Mouse (Mus musculus): Measurements from ENCODE around the gene Atad3a. TPM values are rescaled to one million over a fixed set of nuclear protein-coding genes. Genes with fewer than 3 reads are reported as not detected.

Gene Atad3a
- polyA plus RNA-seq (2012; rRNA removed): 91.7 and 122 TPM in 2 replicates

GRCm38 (mm10) chr4:155760613-155761355, at the start of gene Atad3a:
Gene Atad3a (minus strand): TSS chr4:155761093.

GRCm38 (mm10) chr4:155802741-155803339, 41.9 kb upstream of the Atad3a start, which contains the start of gene Mrpl20:
Gene Mrpl20 (plus strand): TSS chr4:155802878.

GRCm38 (mm10) chr4:155790021-155790489, 29.2 kb upstream of the Atad3a start, which contains the start of gene Ankrd65:
Gene Ankrd65 (plus strand): TSS chr4:155790439.

DNA sequence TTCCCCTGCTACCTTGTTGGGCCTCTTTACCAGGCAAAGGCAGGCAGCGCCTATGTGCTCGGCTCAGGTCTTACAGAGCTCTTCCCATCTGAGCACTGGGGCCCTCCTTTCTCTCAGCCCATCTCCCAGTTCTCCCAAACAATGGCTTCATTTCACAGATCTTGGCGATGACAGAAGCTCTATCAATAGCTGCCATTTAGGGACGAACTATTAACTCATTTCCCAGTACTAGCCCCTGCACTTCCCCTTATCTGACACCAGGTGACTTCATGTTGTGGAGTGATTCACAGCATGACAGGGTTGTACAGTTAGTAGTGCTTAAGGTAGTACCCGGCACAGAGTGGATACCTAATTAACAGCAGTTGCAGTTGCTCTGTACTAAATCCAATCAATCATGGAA, 24.9 kb upstream of the Atad3a start, which contains the start of gene Tmem88b:
Gene Tmem88b (minus strand): TSS at position 56 of the 400 bp plus-strand sequence.

DNA sequence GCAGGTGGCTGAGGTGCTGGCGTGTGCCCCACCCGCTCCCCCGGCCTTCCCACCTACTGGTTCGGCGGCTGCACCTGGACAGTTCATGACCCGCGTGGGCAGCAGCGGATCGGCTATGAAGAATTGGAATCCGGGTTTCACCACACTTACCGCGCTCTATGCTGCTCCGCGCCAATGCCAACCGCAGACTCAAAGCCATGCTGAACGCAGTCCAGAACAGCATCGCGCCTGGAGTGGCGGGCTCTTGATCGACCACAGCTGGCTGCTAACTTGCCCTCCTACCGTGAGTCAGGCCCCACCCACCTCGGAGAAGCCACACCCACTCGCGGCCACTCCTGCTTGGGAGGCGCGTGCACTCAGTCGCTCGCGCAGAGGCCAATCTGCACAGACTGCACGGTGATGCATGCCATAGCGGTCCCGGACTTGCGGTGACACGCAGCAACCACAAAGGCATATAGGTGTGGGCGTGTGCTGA, 13.4 kb upstream of the Atad3a start, which contains the start of gene Vwa1:
Gene Vwa1 (minus strand): TSS at position 419 of the 475 bp plus-strand sequence.

GRCm38 (mm10) chr4:155734350-155734941, 26.4 kb downstream of the Atad3a start, which contains the start of gene Tmem240:
Gene Tmem240 (plus strand): TSS chr4:155734800.

DNA sequence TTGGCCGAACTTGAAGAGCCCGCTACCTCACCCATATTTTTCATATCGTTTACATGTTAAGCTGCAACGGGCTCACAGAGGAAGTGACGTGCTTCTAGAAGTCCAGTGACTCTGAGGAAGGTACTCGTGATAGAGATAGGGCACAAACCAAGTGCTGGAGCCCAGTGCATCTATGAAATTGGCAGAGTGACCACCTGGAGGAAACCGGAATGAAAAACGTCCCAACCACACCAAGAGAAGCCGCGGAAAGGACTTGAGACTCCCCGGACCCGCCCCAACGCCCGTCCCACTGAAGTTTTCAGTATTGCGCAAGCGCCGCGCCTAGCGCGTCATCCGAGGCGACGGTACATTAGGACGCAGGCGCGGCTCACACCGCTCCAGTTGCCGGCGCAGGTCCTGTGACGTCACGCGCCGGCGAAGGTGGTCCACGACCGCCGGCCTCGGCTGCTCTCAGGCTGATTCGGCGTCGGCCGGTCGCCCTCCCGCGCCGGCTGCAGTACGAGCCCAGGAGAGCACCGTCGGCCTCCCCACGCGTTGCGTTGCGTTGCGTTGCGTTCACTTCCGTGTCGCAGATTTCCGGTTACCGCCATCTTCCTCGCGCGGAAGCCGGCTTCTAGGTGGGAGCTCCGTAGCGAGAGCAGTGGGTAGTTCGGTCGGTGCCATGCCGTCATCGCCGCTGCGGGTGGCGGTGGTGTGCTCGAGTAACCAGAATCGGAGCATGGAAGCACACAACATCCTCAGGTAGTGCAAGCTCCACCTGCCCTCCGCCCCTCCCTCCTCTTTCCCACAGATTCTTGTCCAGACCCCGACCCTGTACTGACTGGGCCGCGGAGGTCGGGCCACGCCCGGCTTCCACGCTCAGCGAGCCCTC, 55.9 kb downstream of the Atad3a start, which contains the start of gene Ssu72:
Gene Ssu72 (plus strand): TSS at position 80 of the 871 bp plus-strand sequence.

GRCm38 (mm10) chr4:155694111-155694481, 66.8 kb downstream of the Atad3a start, which contains the start of gene Fndc10:
Gene Fndc10 (plus strand): TSS chr4:155694342.

Other genes starting within 250 kb of the Atad3a start
- gene Nadk, start 198.7 kb downstream of the Atad3a start, polyA plus RNA-seq (2012; rRNA removed): 145 and 155 TPM in 2 replicates
- gene Slc35e2, start 159.7 kb downstream of the Atad3a start, polyA plus RNA-seq (2012; rRNA removed): 4.9 and 7.6 TPM in 2 replicates
- 17.2 and 18.7 TPM in 2 replicates for gene Cdk11b, start 136.2 kb downstream of the Atad3a start, polyA plus RNA-seq (2012; rRNA removed)
- not detected in 2 replicates for gene Gm10563, start 115.7 kb downstream of the Atad3a start, polyA plus RNA-seq (2012; rRNA removed)
- gene Mmp23, start 107.7 kb downstream of the Atad3a start, polyA plus RNA-seq (2012; rRNA removed): 43.5 and 50.1 TPM in 2 replicates
- gene Mib2, start 91.9 kb downstream of the Atad3a start, polyA plus RNA-seq (2012; rRNA removed): 76.0 and 94.4 TPM in 2 replicates
- 12.5 and 15.8 TPM in 2 replicates for gene Fndc10, start 66.8 kb downstream of the Atad3a start, polyA plus RNA-seq (2012; rRNA removed)
- 161 and 190 TPM in 2 replicates for gene Ssu72, start 56.3 kb downstream of the Atad3a start, polyA plus RNA-seq (2012; rRNA removed)
- gene Tmem240, start 26.3 kb downstream of the Atad3a start, polyA plus RNA-seq (2012; rRNA removed): 1.1 and 1.6 TPM in 2 replicates
- gene Vwa1, start 13.6 kb upstream of the Atad3a start, polyA plus RNA-seq (2012; rRNA removed): 17.4 and 17.5 TPM in 2 replicates
- gene Tmem88b, start 24.8 kb upstream of the Atad3a start, polyA plus RNA-seq (2012; rRNA removed): 0.35 and 0.52 TPM in 2 replicates
- gene Ankrd65, start 29.3 kb upstream of the Atad3a start, polyA plus RNA-seq (2012; rRNA removed): not detected in 2 replicates
- gene Mrpl20, start 41.8 kb upstream of the Atad3a start, polyA plus RNA-seq (2012; rRNA removed): 46.5 and 51.8 TPM in 2 replicates
- gene Ccnl2, start 51.4 kb upstream of the Atad3a start, polyA plus RNA-seq (2012; rRNA removed): 67.5 and 73.1 TPM in 2 replicates
- gene Aurkaip1, start 70.2 kb upstream of the Atad3a start, polyA plus RNA-seq (2012; rRNA removed): 156 and 218 TPM in 2 replicates
- gene Mxra8, start 78.6 kb upstream of the Atad3a start, polyA plus RNA-seq (2012; rRNA removed): 198 and 240 TPM in 2 replicates
- 158 and 173 TPM in 2 replicates for gene Dvl1, start 86.3 kb upstream of the Atad3a start, polyA plus RNA-seq (2012; rRNA removed)
- gene Tas1r3, start 102.3 kb upstream of the Atad3a start, polyA plus RNA-seq (2012; rRNA removed): 2.1 and 2.5 TPM in 2 replicates
- gene Cptp, start 108.3 kb upstream of the Atad3a start, polyA plus RNA-seq (2012; rRNA removed): 42.9 and 61.8 TPM in 2 replicates
- 31.6 and 35.5 TPM in 2 replicates for gene Ints11, start 108.5 kb upstream of the Atad3a start, polyA plus RNA-seq (2012; rRNA removed)
- gene Pusl1, start 130.7 kb upstream of the Atad3a start, polyA plus RNA-seq (2012; rRNA removed): 67.3 and 77.5 TPM in 2 replicates
- gene Acap3, start 130.7 kb upstream of the Atad3a start, polyA plus RNA-seq (2012; rRNA removed): 33.5 and 33.9 TPM in 2 replicates
- 117 and 241 TPM in 2 replicates for gene Ube2j2, start 182.7 kb upstream of the Atad3a start, polyA plus RNA-seq (2012; rRNA removed)
- gene C1qtnf12, start 201.2 kb upstream of the Atad3a start, polyA plus RNA-seq (2012; rRNA removed): 17.3 and 30.6 TPM in 2 replicates
- gene B3galt6, start 231.6 kb upstream of the Atad3a start, polyA plus RNA-seq (2012; rRNA removed): 9.6 and 10.5 TPM in 2 replicates
- 61.7 and 70.0 TPM in 2 replicates for gene Sdf4, start 231.8 kb upstream of the Atad3a start, polyA plus RNA-seq (2012; rRNA removed)

Measured in colon, adult 2 months (tissue).